Mouse (Mus musculus) heart, embryonic 15.5 days (tissue): ENCODE data around the gene Ankrd39. TPM values are rescaled to one million over a fixed set of nuclear protein-coding genes. Genes with fewer than 3 reads are reported as not detected.

ENCODE experiments used
- ATAC-seq: fragments of 200-750 bp; cut with Nextera tagmentation; replicated peaks from 2 replicates; pipeline ENCODE4 v1.8.0; 2017; ENCODE audit warnings: low read depth, moderate TSS enrichment; ENCODE audit not compliant: insufficient number of reproducible peaks, insufficient read depth, low FRiP score
- H3K27ac ChIP-seq: fragments of 300-500 bp; sonication (generic); 2 replicates; pipeline ENCODE4 v1.5.1; 2015; ENCODE audit warnings: mild to moderate bottlenecking, inconsistent platforms
- H3K27me3 ChIP-seq: fragments of 300-500 bp; sonication (generic); 2 replicates; pipeline ENCODE4 v1.6.1; 2015; ENCODE audit warnings: inconsistent platforms
- H3K36me3 ChIP-seq: fragments of 300-500 bp; sonication (generic); 2 replicates; pipeline ENCODE4 v1.6.1; 2015; ENCODE audit warnings: mild to moderate bottlenecking, inconsistent platforms
- H3K4me1 ChIP-seq: fragments of 300-500 bp; sonication (generic); replicated peaks from 2 replicates; pipeline ENCODE4 v1.6.1; 2015; ENCODE audit warnings: inconsistent platforms
- H3K4me2 ChIP-seq: fragments of 300-500 bp; sonication (generic); 2 replicates; pipeline ENCODE4 v1.6.1; 2015; ENCODE audit warnings: inconsistent platforms, mild to moderate bottlenecking, moderate library complexity
- H3K4me3 ChIP-seq: fragments of 300-500 bp; sonication (generic); 2 replicates; pipeline ENCODE4 v1.5.1; 2015; ENCODE audit warnings: mild to moderate bottlenecking, inconsistent platforms
- H3K9ac ChIP-seq: fragments of 300-500 bp; sonication (generic); 2 replicates; pipeline ENCODE4 v1.6.1; 2015; ENCODE audit warnings: mild to moderate bottlenecking, inconsistent platforms
- H3K9me3 ChIP-seq: fragments of 300-500 bp; sonication (generic); replicated peaks from 2 replicates; pipeline ENCODE4 v1.6.1; 2016; ENCODE audit warnings: inconsistent platforms
- WGBS: fragments of 180-500 bp; shearing (Covaris S2); methylation state at CpG from one replicate; pipeline ENCODE4 v1.1.7; 2015; ENCODE audit warnings: mixed read lengths; 5-methylcytosine and 5-hydroxymethylcytosine counted together
- polyA plus RNA-seq: library from polyadenylated mRNA; unstranded; fragments of >200 nt; fragmentation: Nextera tagmentation; extraction: Ambion mirVana; gene quantifications from 2 replicates; pipeline ENCODE4 v1.2.1, GENCODE M21; 2015

Ankrd39 gene
- polyA plus RNA-seq, 1 experiment from 2014 or later, result 27.3 TPM

DNA sequence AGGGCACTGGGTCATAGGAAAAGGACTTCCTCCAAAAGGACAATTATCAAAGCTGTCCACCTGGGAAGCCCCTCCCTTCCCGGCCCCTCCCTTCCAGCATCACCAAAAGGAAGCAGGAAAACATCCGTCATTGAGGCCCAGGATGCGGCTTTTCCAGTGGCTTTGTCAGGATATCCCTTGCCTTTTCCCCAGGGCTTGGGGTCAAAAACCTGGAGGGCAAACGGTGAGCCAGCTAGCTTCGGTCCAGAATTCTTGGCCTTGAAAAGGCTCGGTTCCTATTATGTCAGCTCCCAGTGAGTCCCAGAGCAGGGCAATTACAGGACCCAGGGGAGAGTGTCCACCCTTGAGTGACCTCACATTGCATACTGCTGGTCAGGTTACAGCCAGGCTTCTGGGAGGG, 13.7 kb upstream of the Ankrd39 start:
- peaks cover 54% of the 10 kb centered on the region for H3K4me1 ChIP-seq
- H3K36me3 ChIP-seq, result no peaks in the 10 kb centered on the region
- no peak overlapping the region for H3K4me2 ChIP-seq
- no peak for ATAC-seq
- H3K27me3 ChIP-seq, result no peaks in the 10 kb centered on the region
- H3K27ac ChIP-seq, result no peak overlapping the region
- WGBS, result 57% methylated on average over 6 of the region's 6 CpGs
- H3K9ac ChIP-seq, result no peak overlapping the region
- H3K4me3 ChIP-seq, result no peak overlapping the region
- H3K9me3 ChIP-seq, result no peaks in the 10 kb centered on the region

DNA sequence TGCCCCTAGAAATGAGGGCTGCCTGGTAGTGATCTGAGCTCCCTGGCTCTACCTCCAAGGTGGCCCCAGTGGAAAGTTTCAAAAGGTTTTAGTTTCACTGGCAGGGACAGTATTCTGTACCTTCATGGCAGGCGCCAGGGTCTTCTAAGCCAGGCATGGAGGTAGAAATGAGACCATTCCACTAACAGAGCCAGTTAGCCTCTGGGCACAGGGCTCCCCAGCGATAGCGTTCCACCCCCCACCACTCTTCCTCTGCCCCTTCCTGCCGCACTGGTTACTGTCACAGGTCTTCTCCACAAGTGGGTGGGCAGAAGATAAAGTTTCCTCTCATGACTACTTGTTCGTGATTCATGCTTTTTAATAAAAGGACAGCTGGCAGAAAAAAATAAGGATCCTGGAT, 12.6 kb upstream of the Ankrd39 start:
- Histone ChIP-seq H3K9me3 (no peaks in the 10 kb centered on the region), H3K4me3 (no peak overlapping the region), H3K4me1 (peaks cover 64% of the 10 kb centered on the region), H3K27me3 (no peaks in the 10 kb centered on the region), H3K4me2 (no peak overlapping the region), H3K9ac (no peak overlapping the region), H3K27ac (0 out of 2 replicates have a peak overlapping the region, but pooled peaks have one; percentile 96), H3K36me3 (no peaks in the 10 kb centered on the region)
- WGBS, result 58% methylated on average over 5 of the region's 5 CpGs
- no peak for ATAC-seq

DNA sequence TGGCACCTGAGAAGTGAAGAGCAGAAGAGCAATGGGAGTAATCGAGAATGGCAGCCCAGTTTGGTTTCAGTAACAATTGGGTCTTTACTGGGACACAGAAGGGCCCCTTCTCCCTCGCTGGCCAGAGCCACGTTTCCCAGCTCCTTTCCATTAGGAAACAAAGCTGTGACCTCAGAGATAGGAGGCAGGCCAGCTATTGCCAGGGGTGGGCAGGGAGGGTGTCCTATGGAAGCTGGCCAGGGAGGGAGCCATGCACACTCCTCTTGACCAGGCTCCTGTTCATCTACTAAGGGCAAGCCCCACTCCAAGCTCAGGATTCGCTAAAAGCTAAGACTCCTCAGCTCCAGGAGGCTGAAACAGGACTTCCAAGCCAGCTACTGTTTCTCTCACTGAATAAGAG, 12.0 kb upstream of the Ankrd39 start:
- H3K36me3 ChIP-seq, result peaks cover 3% of the 10 kb centered on the region; the same call in 1 of the 2 replicates
- peak overlapping the region; percentile 88 for H3K4me2 ChIP-seq
- peak overlapping the region; percentile 96 for H3K27ac ChIP-seq
- H3K27me3 ChIP-seq, result no peaks in the 10 kb centered on the region
- H3K9me3 ChIP-seq, result no peaks in the 10 kb centered on the region
- peak overlapping the region; percentile 96 for H3K9ac ChIP-seq
- peak overlapping the region; percentile 68 for H3K4me3 ChIP-seq
- no peak for ATAC-seq
- peaks cover 67% of the 10 kb centered on the region for H3K4me1 ChIP-seq
- 9% methylated on average over 4 of the region's 4 CpGs for WGBS

DNA sequence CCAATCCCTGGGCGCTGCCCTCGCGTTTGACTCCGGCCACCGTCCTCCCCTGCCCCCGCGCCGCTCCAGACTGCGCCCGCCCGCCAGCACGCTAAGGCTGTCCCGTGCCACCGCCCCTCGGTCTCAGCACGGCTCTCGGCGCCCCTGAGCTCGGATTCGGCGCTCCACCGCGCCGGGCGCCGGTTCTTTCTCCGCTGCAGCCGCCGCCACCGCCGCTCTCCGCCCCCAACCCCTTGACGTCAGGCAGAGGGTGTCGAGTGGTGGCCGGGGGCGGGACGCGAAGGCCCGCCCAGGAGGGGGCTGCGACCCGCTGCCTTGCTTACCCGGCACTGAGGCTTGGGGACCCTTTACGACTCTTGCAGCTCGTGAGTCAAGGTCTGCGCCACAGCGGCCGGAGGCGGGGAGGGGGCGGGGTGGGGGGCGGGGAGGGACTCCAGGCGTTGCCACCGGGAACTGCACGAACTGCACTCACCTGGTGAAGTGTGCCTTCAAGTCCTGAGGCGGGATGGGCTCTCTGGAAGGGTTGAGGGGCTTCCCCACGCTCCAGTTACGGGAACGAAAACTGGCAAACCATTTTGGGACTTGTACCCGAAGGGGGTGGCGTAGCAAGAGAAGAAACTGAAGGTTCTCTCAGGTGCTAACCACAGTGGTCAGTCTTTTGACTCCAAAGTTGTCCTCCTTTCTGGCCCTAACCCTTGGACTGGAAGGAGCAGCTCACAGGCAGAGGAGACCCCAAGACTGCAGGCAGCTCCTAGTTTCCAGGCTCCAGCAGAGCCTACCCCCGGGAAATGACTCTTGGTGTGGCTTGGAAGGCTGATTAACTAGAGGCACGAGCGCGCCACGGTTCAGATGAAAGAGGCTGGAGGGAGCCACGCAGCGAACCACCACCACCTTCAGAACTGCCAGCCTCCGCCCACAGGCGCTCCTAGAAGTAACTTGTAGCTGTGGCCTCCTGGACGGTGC, 11.1 kb upstream of the Ankrd39 start, which contains the start of gene Sema4c:
Gene Sema4c, minus strand, starts transcription at position 319 of the 963 bp plus-strand sequence.
- no peaks in the 10 kb centered on the region for H3K9me3 ChIP-seq
- H3K4me1 ChIP-seq, result peaks cover 69% of the 10 kb centered on the region
- H3K4me3 ChIP-seq, result peak within 1 kb of the TSS; percentile 68
- peak; percentile 54 for ATAC-seq
- 1% methylated on average over 67 of the region's 69 CpGs for WGBS
- peaks cover 13% of the 10 kb centered on the region; the same call in 1 of the 2 replicates for H3K36me3 ChIP-seq
- peak within 1 kb of the TSS; percentile 88 for H3K4me2 ChIP-seq
- H3K9ac ChIP-seq, result peak within 1 kb of the TSS; percentile 96
- peak within 1 kb of the TSS; percentile 96 for H3K27ac ChIP-seq
- H3K27me3 ChIP-seq, result no peaks in the 10 kb centered on the region

DNA sequence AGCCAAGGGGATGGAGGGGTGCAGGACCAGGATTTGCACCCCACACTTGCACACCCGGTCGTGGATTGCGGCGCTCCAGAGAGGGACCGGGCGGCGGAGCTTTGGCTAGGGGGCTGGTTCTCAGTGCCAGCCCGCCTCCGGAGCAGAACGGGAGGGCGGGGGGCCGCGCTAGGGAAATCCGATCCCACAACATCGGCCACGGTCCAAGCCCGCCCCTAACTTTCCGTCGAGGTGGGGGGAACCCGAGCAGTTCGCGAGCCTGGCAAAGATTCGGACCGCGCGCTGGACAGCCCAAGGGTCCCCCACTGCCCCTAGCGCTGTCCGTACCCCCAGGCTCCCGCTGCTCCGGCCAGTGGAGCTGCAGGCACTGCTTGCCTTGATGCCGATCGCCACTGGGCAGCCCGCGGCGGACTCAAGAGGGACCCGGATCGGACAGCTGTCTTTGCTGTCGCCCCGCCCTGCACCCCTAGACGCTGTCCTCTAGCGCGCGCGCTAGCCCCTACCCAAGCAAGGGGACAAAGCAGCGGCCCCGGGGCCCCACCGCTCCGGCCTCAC, 10.3 kb upstream of the Ankrd39 start:
- under 1% methylated on average over 48 of the region's 48 CpGs for WGBS
- Histone ChIP-seq H3K4me3 (peak overlapping the region; percentile 68), H3K36me3 (peaks cover 21% of the 10 kb centered on the region), H3K9ac (peak overlapping the region; percentile 96), H3K27me3 (no peaks in the 10 kb centered on the region), H3K4me2 (peak overlapping the region; percentile 88), H3K4me1 (peaks cover 61% of the 10 kb centered on the region), H3K27ac (peak overlapping the region; percentile 96), H3K9me3 (no peaks in the 10 kb centered on the region)
- peak; percentile 78 for ATAC-seq

DNA sequence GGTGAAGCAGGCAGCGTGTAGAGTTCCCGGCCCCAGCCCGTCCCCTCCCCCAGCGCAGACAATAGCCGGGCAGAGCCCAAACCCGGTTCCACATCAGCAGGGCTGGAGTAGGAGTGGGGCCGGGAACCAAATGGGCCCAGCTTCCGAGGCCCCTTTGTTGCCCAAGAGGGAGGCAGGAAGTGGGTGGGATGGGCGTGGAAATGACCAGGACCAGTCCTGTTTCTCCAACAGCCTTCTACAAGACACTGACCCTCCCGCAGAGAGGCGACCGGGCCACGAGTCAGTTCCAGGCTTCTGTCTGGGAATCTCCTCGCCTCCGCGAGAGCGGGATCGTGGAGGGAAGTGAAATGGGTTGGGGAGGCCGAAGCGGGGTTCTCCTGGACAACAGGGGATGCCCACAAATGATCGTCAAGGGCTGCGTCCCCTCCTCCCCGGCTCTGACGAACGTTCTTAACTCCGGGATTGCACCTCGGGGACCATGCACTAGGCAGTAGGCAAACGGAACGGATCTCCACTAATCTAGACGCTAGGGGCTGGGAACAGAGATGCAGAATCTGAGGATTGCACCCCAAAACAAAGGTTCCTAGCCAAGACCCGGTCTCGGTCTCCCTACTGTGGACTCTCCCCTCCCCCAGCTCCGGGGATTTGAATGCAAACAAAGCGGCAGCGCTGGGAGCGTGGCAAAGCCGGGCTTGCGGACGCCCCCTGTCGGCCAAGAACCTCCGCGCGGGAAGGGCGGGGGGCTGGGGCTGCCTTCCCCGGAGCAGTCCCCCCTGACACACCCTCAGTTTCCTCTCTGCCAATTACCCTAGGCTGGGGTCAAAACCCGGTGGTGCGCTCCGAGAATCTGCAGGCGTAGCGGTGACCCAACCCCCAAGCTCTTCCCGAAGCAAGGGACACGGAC, 9.6 kb upstream of the Ankrd39 start:
- Histone ChIP-seq H3K4me3 (peak overlapping the region; percentile 68), H3K27ac (peak overlapping the region; percentile 96), H3K9ac (peak overlapping the region; percentile 96), H3K27me3 (no peaks in the 10 kb centered on the region), H3K4me2 (peak overlapping the region; percentile 88), H3K4me1 (peaks cover 54% of the 10 kb centered on the region), H3K36me3 (peaks cover 28% of the 10 kb centered on the region), H3K9me3 (no peaks in the 10 kb centered on the region)
- under 1% methylated on average over 52 of the region's 52 CpGs for WGBS
- peak; percentile 71 for ATAC-seq

DNA sequence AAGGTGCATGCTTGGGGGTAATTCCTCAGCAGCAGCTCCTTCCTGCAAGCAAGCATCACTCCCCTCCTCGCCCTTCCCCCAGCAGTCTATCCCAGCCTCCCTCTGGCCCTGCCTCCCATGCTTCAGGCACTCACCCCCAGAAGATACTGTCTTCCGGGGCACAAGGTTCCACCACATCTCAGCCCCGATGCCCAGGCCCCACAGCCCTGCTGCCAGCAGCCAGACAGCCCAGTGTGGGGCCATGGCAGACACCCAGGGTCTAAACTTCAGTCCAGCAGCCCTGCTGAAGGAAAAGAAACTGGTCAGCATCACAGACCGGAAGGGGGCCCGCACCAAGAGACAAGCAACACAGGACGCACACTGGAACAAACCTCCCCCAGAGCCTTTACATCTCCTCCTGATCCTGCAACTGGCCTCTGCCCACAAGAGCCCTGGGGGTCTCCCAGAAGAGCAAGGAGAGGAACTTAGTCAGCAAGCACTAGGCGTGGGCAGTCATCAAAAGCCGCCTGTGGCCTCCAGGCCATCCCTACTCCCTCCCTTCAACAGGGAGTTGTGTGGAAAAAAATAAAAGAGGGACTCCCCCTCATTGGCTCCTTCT, 8.7 kb upstream of the Ankrd39 start:
- H3K27ac ChIP-seq, result peak overlapping the region; percentile 96
- peaks cover 37% of the 10 kb centered on the region for H3K36me3 ChIP-seq
- 8% methylated on average over 8 of the region's 8 CpGs for WGBS
- peak overlapping the region; percentile 96 for H3K9ac ChIP-seq
- H3K4me2 ChIP-seq, result peak overlapping the region; percentile 88
- H3K9me3 ChIP-seq, result no peaks in the 10 kb centered on the region
- H3K4me3 ChIP-seq, result peak overlapping the region; percentile 68
- ATAC-seq, result no peak
- H3K27me3 ChIP-seq, result no peaks in the 10 kb centered on the region
- H3K4me1 ChIP-seq, result peaks cover 47% of the 10 kb centered on the region

DNA sequence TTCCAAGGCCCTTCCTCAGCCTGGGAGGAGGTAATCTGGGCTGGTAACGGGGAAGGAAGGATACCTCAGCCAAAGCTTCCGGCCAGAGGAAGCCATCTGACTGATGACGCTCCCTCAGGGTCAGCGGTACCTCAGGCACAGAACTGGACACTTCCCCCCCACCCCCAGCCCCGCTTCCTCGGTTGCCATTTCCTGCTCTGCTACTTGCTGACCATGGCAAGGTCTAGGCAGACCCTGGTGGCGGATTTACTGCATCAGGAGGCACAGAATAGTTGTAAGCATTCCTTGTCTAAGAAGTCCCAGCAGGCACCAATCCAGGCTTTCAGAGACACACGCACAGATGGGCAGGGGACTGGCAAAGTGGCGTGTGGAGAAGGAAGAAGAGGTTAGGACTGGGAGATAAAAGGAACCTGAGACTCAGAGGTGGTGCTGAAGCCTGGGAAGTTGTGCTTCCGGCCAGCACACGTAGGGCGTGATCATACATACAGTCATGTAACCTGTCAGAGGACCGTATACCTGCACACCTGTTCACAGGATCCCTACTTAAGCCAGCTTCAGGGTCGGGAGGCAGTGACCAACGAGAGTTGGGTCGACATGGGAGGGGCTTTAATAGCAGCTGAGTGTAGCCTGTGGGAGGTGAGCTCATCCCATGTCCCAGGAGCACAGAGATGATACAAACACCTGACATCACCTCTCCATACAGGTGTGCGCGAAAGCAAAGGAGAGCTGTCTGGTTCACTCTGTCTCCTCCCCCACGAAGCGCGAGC, 7.6 kb upstream of the Ankrd39 start:
- Histone ChIP-seq H3K4me1 (peaks cover 43% of the 10 kb centered on the region), H3K4me3 (peak overlapping the region; percentile 68), H3K9me3 (no peaks in the 10 kb centered on the region), H3K27me3 (no peaks in the 10 kb centered on the region), H3K4me2 (peak overlapping the region; percentile 88), H3K27ac (peak overlapping the region; percentile 60), H3K36me3 (peaks cover 47% of the 10 kb centered on the region), H3K9ac (peak overlapping the region; percentile 96; the same call in 1 of the 2 replicates)
- WGBS, result 67% methylated on average over 21 of the region's 21 CpGs
- no peak for ATAC-seq

DNA sequence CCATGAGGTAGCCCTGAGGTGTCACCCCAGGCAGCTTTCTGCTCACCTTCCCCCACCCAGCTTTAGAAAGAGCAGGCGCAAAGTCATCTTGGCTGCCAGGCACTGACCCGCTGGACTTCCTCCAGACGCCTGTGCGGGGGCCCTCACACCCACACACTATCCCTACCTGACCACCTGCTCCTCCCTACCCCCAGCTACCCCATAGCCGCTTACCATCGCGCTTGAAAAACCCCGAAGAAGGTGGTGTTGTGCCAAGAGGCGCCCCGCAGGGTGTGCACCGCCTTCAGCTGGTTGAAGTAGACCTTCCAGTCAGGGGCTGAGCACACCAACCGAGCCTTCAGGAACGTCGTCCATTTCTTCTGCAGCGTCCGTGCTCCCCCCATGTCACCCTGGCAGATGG, 5.3 kb upstream of the Ankrd39 start:
- ATAC-seq, result no peak
- Histone ChIP-seq H3K4me3 (no peak overlapping the region), H3K9ac (no peak overlapping the region), H3K9me3 (no peaks in the 10 kb centered on the region), H3K4me2 (no peak overlapping the region), H3K36me3 (peaks cover 59% of the 10 kb centered on the region), H3K4me1 (peaks cover 49% of the 10 kb centered on the region), H3K27me3 (no peaks in the 10 kb centered on the region), H3K27ac (no peak overlapping the region)
- 88% methylated on average over 16 of the region's 16 CpGs for WGBS

DNA sequence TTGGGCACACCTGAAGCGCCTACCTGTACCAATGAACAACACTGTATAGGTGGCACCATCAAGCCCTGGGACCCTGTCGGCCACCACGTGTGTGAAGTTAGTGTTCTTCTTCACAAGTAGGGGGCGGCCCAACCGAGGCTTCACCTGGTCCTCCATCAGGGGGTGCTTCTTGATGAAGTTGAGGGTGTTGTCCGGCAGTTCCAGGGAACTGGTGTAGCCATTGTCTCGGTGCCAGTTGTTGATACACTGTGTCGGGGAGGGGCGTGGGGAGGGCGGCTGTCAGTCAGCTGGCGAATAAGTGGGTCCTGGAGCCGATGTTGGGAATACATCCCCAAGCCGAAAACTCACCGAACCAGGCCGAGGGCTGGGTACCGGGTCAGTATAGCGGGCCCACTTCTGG, 4.7 kb upstream of the Ankrd39 start:
- no peak overlapping the region for H3K4me2 ChIP-seq
- no peak for ATAC-seq
- peaks cover 51% of the 10 kb centered on the region for H3K4me1 ChIP-seq
- no peaks in the 10 kb centered on the region for H3K27me3 ChIP-seq
- H3K27ac ChIP-seq, result no peak overlapping the region
- H3K9me3 ChIP-seq, result no peaks in the 10 kb centered on the region
- peaks cover 59% of the 10 kb centered on the region for H3K36me3 ChIP-seq
- no peak overlapping the region for H3K4me3 ChIP-seq
- no peak overlapping the region for H3K9ac ChIP-seq
- WGBS, result 84% methylated on average over 17 of the region's 17 CpGs
